Mouse (Mus musculus): ENCODE results near the gene Gabbr2.

DNA sequence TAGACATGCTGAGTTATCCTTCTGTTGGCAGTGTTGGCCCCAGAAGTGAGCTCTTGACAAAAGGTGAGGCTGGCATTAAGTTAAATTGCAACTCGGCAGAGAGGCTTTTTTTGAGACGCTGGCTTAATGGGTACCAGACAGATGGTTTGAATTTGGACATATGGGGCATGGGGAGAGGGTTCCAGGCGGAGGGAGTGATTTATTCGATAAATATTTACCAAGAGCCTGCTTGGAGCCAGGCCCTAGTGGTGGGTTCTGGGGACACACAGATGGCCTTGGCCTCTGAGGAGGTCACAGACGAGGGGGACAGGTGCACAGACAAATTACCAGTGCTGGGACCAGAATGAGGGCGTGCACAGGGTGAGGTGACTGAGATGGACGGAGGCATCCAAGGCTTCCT lies 282.2 kb downstream of the Gabbr2 start:
- TF ChIP-seq CTCF (IDR thresholded peaks at IDR 0.05; ENCODE audit: borderline replicate concordance, insufficient read depth, low read depth, low read length) (peak; percentile 41; the same call in 1 of the 2 replicates), POLR2A (IDR thresholded peaks at IDR 0.05; ENCODE audit: borderline replicate concordance, insufficient read depth, low read length) (no peak)

All from cerebellum, adult 2 months (tissue).